Mouse (Mus musculus): ENCODE data around the gene Miip. TPM values are rescaled to one million over a fixed set of nuclear protein-coding genes. Genes with fewer than 3 reads are reported as not detected.
"Not testable (repeated sequence)": the region's sequence is repeated elsewhere in the genome, so short reads cannot be mapped to it uniquely, and the experiment has no call there.

The Miip gene
- polyA plus RNA-seq, 1 experiment from 2014 or later, result 47.4 TPM

DNA sequence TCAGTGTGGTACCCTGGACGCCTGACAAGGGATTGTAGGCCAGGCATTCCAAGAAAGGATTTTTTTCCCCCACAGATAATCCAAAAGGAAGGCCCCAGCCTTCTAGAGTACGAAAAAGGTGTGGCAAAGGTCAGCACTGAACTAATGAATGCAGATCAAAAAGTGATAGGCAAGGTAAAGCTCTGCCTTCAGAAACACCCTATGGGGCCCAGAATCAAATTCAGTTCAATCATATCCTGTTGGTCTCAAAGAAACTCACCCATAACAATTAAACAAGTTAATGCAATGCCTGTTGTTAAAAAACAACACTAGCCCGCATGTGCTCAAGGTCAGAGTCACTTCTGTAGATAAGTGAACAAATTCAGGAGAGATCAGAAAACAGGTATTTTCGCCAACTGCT lies 44.2 kb downstream of the Miip start:
- no peak overlapping the region for H3K9ac ChIP-seq (ENCODE audit: low read depth, low read length)
- WGBS, result 87% methylated on average over 4 of the region's 4 CpGs
- ATAC-seq (replicated peaks; ENCODE audit: low FRiP score) (no peak), DNase-seq (ENCODE audit: low spot score) (no peak)
- H3K36me3 ChIP-seq (ENCODE audit: control insufficient read depth, insufficient read depth, low read length), result peaks cover 42% of the 10 kb centered on the region
- H3K9me3 ChIP-seq (ENCODE audit: control insufficient read depth, low read length), result peaks cover 33% of the 10 kb centered on the region
- H3K4me3 ChIP-seq (ENCODE audit: low read depth, low read length), result no peak overlapping the region
- H3K4me2 ChIP-seq, result no peak overlapping the region
- no peaks in the 10 kb centered on the region for H3K4me1 ChIP-seq (replicated peaks; ENCODE audit: control insufficient read depth, insufficient read depth, low read length)
- H3K27ac ChIP-seq (ENCODE audit: low read depth, low read length), result no peak overlapping the region
- H3K27me3 ChIP-seq (replicated peaks; ENCODE audit: control insufficient read depth, insufficient read depth, low read length), result no peaks in the 10 kb centered on the region

DNA sequence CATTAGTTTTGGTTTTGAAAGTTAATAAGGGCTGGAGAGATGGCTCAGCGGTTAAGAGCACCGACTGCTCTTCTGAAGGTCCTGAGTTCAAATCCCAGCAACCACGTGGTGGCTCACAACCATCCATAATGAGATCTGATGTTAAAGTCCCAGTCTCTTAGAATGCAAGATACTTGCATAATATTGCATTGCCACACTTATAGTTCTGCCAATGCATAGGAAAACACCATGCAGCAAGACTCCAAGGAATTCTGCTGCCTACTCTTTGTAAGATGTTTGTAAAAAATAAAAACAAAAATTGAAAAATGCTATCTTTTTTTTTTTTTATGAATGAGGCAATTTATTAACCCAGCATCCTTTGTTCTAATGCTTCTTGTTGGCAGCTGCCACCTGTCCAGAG lies 47.2 kb downstream of the Miip start:
- 87% methylated on average over 3 of the region's 3 CpGs for WGBS
- peaks cover 20% of the 10 kb centered on the region for H3K36me3 ChIP-seq (ENCODE audit: control insufficient read depth, insufficient read depth, low read length)
- H3K27me3 ChIP-seq (replicated peaks; ENCODE audit: control insufficient read depth, insufficient read depth, low read length); H3K27ac ChIP-seq (ENCODE audit: low read depth, low read length); DNase-seq (ENCODE audit: low spot score); H3K4me1 ChIP-seq (replicated peaks; ENCODE audit: control insufficient read depth, insufficient read depth, low read length); ATAC-seq (replicated peaks; ENCODE audit: low FRiP score); H3K9ac ChIP-seq (ENCODE audit: low read depth, low read length); H3K4me3 ChIP-seq (ENCODE audit: low read depth, low read length); H3K4me2 ChIP-seq: not testable (repeated sequence)
- peaks cover 25% of the 10 kb centered on the region; the same call in 1 of the 2 replicates for H3K9me3 ChIP-seq (ENCODE audit: control insufficient read depth, low read length)

DNA sequence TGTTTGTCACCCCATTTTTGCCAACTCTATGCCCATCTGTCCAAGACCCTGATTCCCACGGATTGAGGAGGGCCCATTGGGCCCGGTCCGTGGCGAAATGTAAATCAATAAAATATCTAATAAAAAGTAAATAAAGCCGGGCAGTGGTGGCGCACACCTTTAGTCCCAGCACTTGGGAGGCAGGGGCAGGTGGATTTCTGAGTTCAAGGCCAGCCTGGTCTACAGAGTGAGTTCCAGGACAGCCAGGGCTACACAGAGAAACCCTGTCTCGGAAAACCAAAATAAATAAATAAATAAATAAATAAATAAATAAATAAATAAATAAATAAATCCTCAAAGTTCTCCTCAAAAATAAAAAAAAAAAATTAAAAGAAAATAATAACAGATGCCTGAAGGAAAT lies 49.0 kb downstream of the Miip start:
- not testable (repeated sequence) for H3K4me2 ChIP-seq; H3K4me3 ChIP-seq (ENCODE audit: low read depth, low read length); H3K27ac ChIP-seq (ENCODE audit: low read depth, low read length); H3K36me3 ChIP-seq (ENCODE audit: control insufficient read depth, insufficient read depth, low read length); H3K4me1 ChIP-seq (replicated peaks; ENCODE audit: control insufficient read depth, insufficient read depth, low read length); H3K9ac ChIP-seq (ENCODE audit: low read depth, low read length); DNase-seq (ENCODE audit: low spot score); H3K27me3 ChIP-seq (replicated peaks; ENCODE audit: control insufficient read depth, insufficient read depth, low read length)
- 0 out of 2 replicates have a peak, but pooled peaks have one; percentile 10 for ATAC-seq (replicated peaks; ENCODE audit: low FRiP score)
- 78% methylated on average over 7 of the region's 7 CpGs for WGBS
- peaks cover 19% of the 10 kb centered on the region; the same call in 1 of the 2 replicates for H3K9me3 ChIP-seq (ENCODE audit: control insufficient read depth, low read length)

DNA sequence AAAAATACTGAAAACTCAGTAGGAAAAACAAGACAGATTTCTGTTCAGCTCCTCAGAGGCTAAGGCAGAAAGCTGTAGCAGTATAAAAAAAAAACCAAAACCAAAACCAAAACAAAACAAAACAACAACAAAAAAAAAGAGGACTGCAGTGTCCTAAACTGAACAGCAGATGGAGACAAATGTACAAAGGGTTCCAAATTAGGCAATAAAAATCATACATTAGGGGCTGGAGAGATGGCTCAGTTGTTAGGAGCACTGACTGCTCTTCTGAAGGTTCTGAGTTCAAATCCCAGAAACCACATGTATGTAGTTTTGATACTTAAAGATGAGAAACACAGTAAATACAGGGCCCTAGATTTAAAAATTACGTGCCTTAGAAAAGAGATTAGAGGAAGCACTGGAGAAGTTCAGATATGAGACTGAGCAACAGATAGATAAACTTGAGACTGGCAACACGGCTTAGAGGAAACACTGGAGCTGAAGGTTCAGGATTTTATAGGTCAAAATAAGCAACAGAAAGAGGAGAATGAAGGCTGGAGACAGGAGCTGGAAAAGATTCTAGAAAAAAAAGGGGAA lies 53.9 kb downstream of the Miip start:
- Histone ChIP-seq H3K27ac (ENCODE audit: low read depth, low read length) (no peak overlapping the region), H3K4me3 (ENCODE audit: low read depth, low read length) (no peak overlapping the region), H3K36me3 (ENCODE audit: control insufficient read depth, insufficient read depth, low read length) (no peaks in the 10 kb centered on the region), H3K4me1 (replicated peaks; ENCODE audit: control insufficient read depth, insufficient read depth, low read length) (no peaks in the 10 kb centered on the region), H3K27me3 (replicated peaks; ENCODE audit: control insufficient read depth, insufficient read depth, low read length) (no peaks in the 10 kb centered on the region), H3K9ac (ENCODE audit: low read depth, low read length) (no peak overlapping the region), H3K9me3 (ENCODE audit: control insufficient read depth, low read length) (no peaks in the 10 kb centered on the region), H3K4me2 (peak overlapping the region; percentile 15; the same call in 1 of the 2 replicates)
- peak; percentile 27 for ATAC-seq (replicated peaks; ENCODE audit: low FRiP score)
- no peak for DNase-seq (ENCODE audit: low spot score)
- 46% methylated on average over 2 of the region's 2 CpGs for WGBS

DNA sequence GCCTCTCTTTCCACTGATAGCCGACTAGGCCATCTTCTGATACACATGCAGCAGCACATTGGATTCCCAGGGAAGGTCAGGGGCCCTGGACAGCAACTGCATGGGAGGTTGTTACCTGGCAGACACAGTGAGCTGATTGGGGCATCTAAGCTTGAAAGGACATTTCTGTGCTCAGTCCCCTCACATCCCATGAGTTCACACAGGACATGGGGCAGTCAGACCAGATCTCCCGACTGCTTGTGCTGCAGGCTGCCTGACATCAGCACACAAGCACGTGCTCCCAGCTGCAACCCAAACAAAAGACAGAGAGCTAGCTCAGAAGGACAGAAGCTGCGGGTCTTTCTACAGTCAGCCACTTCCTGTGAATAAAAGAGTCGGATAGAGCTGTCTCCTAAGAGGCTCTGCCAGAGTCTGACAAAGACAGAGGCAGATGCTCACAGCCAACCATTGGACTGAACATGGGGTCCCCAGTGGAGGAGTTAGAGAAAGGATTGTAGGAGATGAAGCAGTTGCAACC lies 55.3 kb downstream of the Miip start:
- ATAC-seq (replicated peaks; ENCODE audit: low FRiP score), result 0 out of 2 replicates have a peak, but pooled peaks have one; percentile 3

More for the DNA sequence above, 55.3 kb downstream of the Miip start:
- Histone ChIP-seq H3K4me1 (replicated peaks; ENCODE audit: control insufficient read depth, insufficient read depth, low read length) (no peaks in the 10 kb centered on the region), H3K27ac (ENCODE audit: low read depth, low read length) (no peak overlapping the region), H3K9me3 (ENCODE audit: control insufficient read depth, low read length) (no peaks in the 10 kb centered on the region), H3K9ac (ENCODE audit: low read depth, low read length) (no peak overlapping the region), H3K4me2 (no peak overlapping the region), H3K4me3 (ENCODE audit: low read depth, low read length) (no peak overlapping the region), H3K36me3 (ENCODE audit: control insufficient read depth, insufficient read depth, low read length) (no peaks in the 10 kb centered on the region), H3K27me3 (replicated peaks; ENCODE audit: control insufficient read depth, insufficient read depth, low read length) (no peaks in the 10 kb centered on the region)
- WGBS, result 46% methylated on average over 5 of the region's 5 CpGs
- DNase-seq (ENCODE audit: low spot score), result no peak

Other genes starting within 250 kb of the Miip start
- gene Zfp979, start 226.3 kb downstream of the Miip start, polyA plus RNA-seq (2014; fragmentation: Nextera tagmentation; extraction: Ambion mirVana), result 11.7 and 13.0 TPM in 2 replicates
- not detected in 2 replicates for gene Zfp534, start 166.3 kb downstream of the Miip start, polyA plus RNA-seq (2014; fragmentation: Nextera tagmentation; extraction: Ambion mirVana)
- 15.1 and 15.7 TPM in 2 replicates for gene Zfp984, start 59.0 kb downstream of the Miip start, polyA plus RNA-seq (2014; fragmentation: Nextera tagmentation; extraction: Ambion mirVana)
- 2.9 and 3.1 TPM in 2 replicates for gene Zfp933, start 20.4 kb downstream of the Miip start, polyA plus RNA-seq (2014; fragmentation: Nextera tagmentation; extraction: Ambion mirVana)
- gene Fv1, start 163 bp upstream of the Miip start, polyA plus RNA-seq (2014; fragmentation: Nextera tagmentation; extraction: Ambion mirVana), result 7.0 and 7.7 TPM in 2 replicates
- gene Mfn2, start 35.9 kb upstream of the Miip start, polyA plus RNA-seq (2014; fragmentation: Nextera tagmentation; extraction: Ambion mirVana), result 36.0 and 37.6 TPM in 2 replicates
- 32.6 and 33.9 TPM in 2 replicates for gene Plod1, start 68.0 kb upstream of the Miip start, polyA plus RNA-seq (2014; fragmentation: Nextera tagmentation; extraction: Ambion mirVana)
- gene 2510039O18Rik, start 72.1 kb upstream of the Miip start, polyA plus RNA-seq (2014; fragmentation: Nextera tagmentation; extraction: Ambion mirVana), result 18.6 and 19.2 TPM in 2 replicates
- 1.1 TPM in 1 of 2 replicates, not detected in the other for gene Nppb, start 117.0 kb upstream of the Miip start, polyA plus RNA-seq (2014; fragmentation: Nextera tagmentation; extraction: Ambion mirVana)
- 7.2 and 32.9 TPM in 2 replicates for gene Nppa, start 131.9 kb upstream of the Miip start, polyA plus RNA-seq (2014; fragmentation: Nextera tagmentation; extraction: Ambion mirVana)
- gene Clcn6, start 170.0 kb upstream of the Miip start, polyA plus RNA-seq (2014; fragmentation: Nextera tagmentation; extraction: Ambion mirVana), result 2.0 and 2.4 TPM in 2 replicates
- 15.5 and 16.1 TPM in 2 replicates for gene Mthfr, start 170.3 kb upstream of the Miip start, polyA plus RNA-seq (2014; fragmentation: Nextera tagmentation; extraction: Ambion mirVana)
- 18.3 and 20.9 TPM in 2 replicates for gene Agtrap, start 219.2 kb upstream of the Miip start, polyA plus RNA-seq (2014; fragmentation: Nextera tagmentation; extraction: Ambion mirVana)